Mouse (Mus musculus) thymus, adult 2 months (tissue): ENCODE measurements around the gene Armcx6. TPM values are rescaled to one million over a fixed set of nuclear protein-coding genes. Genes with fewer than 3 reads are reported as not detected.
A peak's percentile ranks its signal among the peaks of the same experiment; 100 is the strongest.
"Not testable (repeated sequence)": the region's sequence is repeated elsewhere in the genome, so short reads cannot be mapped to it uniquely, and the experiment has no call there.

Experiments
- DNase-seq: peaks from one replicate; pipeline ENCODE4 v3.0.0; 2021
- H3K27ac ChIP-seq: fragments of 200-500 bp; 2 replicates; pipeline ENCODE4 v1.5.1; 2012; ENCODE audit warnings: low read length, control low read depth; ENCODE audit not compliant: control insufficient read depth, insufficient read depth
- H3K27me3 ChIP-seq: fragments of 200-500 bp; 2 replicates; pipeline ENCODE4 v1.6.1; 2012; ENCODE audit warnings: mild to moderate bottlenecking, low read length, moderate library complexity, mixed read lengths; ENCODE audit not compliant: control insufficient read depth, insufficient read depth
- H3K36me3 ChIP-seq: fragments of 200-500 bp; 2 replicates; pipeline ENCODE4 v1.6.1; 2012; ENCODE audit warnings: mild to moderate bottlenecking, low read length, moderate library complexity; ENCODE audit not compliant: control insufficient read depth, insufficient read depth
- H3K4me1 ChIP-seq: fragments of 200-500 bp; replicated peaks from 2 replicates; pipeline ENCODE4 v1.6.1; 2012; ENCODE audit warnings: low read length; ENCODE audit not compliant: control insufficient read depth, insufficient read depth
- H3K4me3 ChIP-seq: fragments of 200-500 bp; 2 replicates; pipeline ENCODE4 v1.5.1; 2012; ENCODE audit warnings: mild to moderate bottlenecking, low read length, control low read depth, moderate library complexity; ENCODE audit not compliant: control insufficient read depth, insufficient read depth
- CTCF ChIP-seq: fragments of 200-500 bp; IDR thresholded peaks from 2 replicates; pipeline ENCODE4 v1.5.1; 2012; ENCODE audit warnings: mild to moderate bottlenecking, control low read depth, low read length, moderate library complexity, borderline replicate concordance; ENCODE audit not compliant: control insufficient read depth, poor library complexity, insufficient read depth; ENCODE audit errors: extremely low read depth
- POLR2A ChIP-seq: fragments of 200-500 bp; IDR thresholded peaks from 2 replicates; pipeline ENCODE4 v1.6.1; 2012; ENCODE audit warnings: mild to moderate bottlenecking, low read length, control low read depth, moderate library complexity; ENCODE audit not compliant: control insufficient read depth, poor library complexity, insufficient read depth; ENCODE audit errors: extremely low read depth
- WGBS: fragments of 180-500 bp; shearing (Covaris S2); methylation state at CpG from one replicate; pipeline ENCODE4 v1.1.7; 2018; 5-methylcytosine and 5-hydroxymethylcytosine counted together
- polyA plus RNA-seq: library from polyadenylated mRNA; depleted of rRNA; stranded (reverse); fragments of >200 nt; gene quantifications from 2 replicates; pipeline ENCODE4 v1.2.3, GENCODE M21; 2012

Armcx6 gene
- polyA plus RNA-seq, 1 experiment, result 4.0 TPM

- Histone ChIP-seq H3K27me3 (no peaks in the 10 kb centered on the region), H3K4me1 (peaks cover 11% of the 10 kb centered on the region), H3K27ac (no peak overlapping the region), H3K4me3 (no peak overlapping the region), H3K36me3 (no peaks in the 10 kb centered on the region)
- TF ChIP-seq CTCF (no peak), POLR2A (no peak)
- 50% methylated on average over 2 of the region's 2 CpGs for WGBS
- DNase-seq, result no peak
These were observed 693 bp upstream of the Armcx6 start for GRCm38 (mm10) chrX:134751910-134752309.

GRCm38 (mm10) chrX:134746459-134746858 lies 4.8 kb downstream of the Armcx6 start:
- Histone ChIP-seq H3K36me3 (no peaks in the 10 kb centered on the region), H3K4me1 (peaks cover 16% of the 10 kb centered on the region), H3K27ac (no peak overlapping the region), H3K27me3 (no peaks in the 10 kb centered on the region), H3K4me3 (no peak overlapping the region)
- WGBS, result 13% methylated on average over 5 of the region's 5 CpGs
- DNase-seq, result peak; percentile 38
- TF ChIP-seq POLR2A (no peak), CTCF (peak; percentile 22; the same call in 1 of the 2 replicates)

- DNase-seq, result no peak
- 24% methylated on average over 5 of the region's 5 CpGs for WGBS
- H3K4me3 ChIP-seq, result no peak overlapping the region
- H3K27ac ChIP-seq, result peak overlapping the region; percentile 34; the same call in 1 of the 2 replicates
- no peaks in the 10 kb centered on the region for H3K27me3 ChIP-seq
- TF ChIP-seq CTCF, result no peak
- no peak for TF ChIP-seq POLR2A
- H3K4me1 ChIP-seq, result peaks cover 4% of the 10 kb centered on the region
- H3K36me3 ChIP-seq, result no peaks in the 10 kb centered on the region
These were observed 9.4 kb downstream of the Armcx6 start for GRCm38 (mm10) chrX:134741862-134742261.

GRCm38 (mm10) chrX:134739160-134739559 lies 12.1 kb downstream of the Armcx6 start:
- 93% methylated on average over 4 of the region's 4 CpGs for WGBS
- Histone ChIP-seq H3K4me1 (no peaks in the 10 kb centered on the region), H3K4me3 (no peak overlapping the region), H3K27ac (no peak overlapping the region), H3K36me3 (no peaks in the 10 kb centered on the region), H3K27me3 (no peaks in the 10 kb centered on the region)
- no peak for DNase-seq
- TF ChIP-seq POLR2A (no peak), CTCF (no peak)

- Histone ChIP-seq H3K27me3 (no peaks in the 10 kb centered on the region), H3K27ac (no peak overlapping the region), H3K4me1 (peaks cover 7% of the 10 kb centered on the region; the same call in 1 of the 2 replicates), H3K36me3 (no peaks in the 10 kb centered on the region), H3K4me3 (no peak overlapping the region)
- WGBS, result 100% methylated on average over 1 of the region's 1 CpGs
- no peak for DNase-seq
- TF ChIP-seq CTCF, result no peak
- TF ChIP-seq POLR2A, result no peak
These were observed 13.4 kb downstream of the Armcx6 start for GRCm38 (mm10) chrX:134737796-134738195.

- TF ChIP-seq CTCF (no peak), POLR2A (no peak)
- 33% methylated on average over 4 of the region's 4 CpGs for WGBS
- DNase-seq, result peak; percentile 25
- Histone ChIP-seq H3K36me3 (no peaks in the 10 kb centered on the region), H3K4me1 (peaks cover 7% of the 10 kb centered on the region; the same call in 1 of the 2 replicates), H3K4me3 (no peak overlapping the region), H3K27me3 (no peaks in the 10 kb centered on the region), H3K27ac (no peak overlapping the region)
These were observed 21.4 kb downstream of the Armcx6 start for GRCm38 (mm10) chrX:134729778-134730177.

GRCm38 (mm10) chrX:134723762-134724161 lies 27.5 kb downstream of the Armcx6 start:
- 47% methylated on average over 2 of the region's 2 CpGs for WGBS
- H3K27me3 ChIP-seq, H3K4me3 ChIP-seq, H3K36me3 ChIP-seq, H3K27ac ChIP-seq, DNase-seq, H3K4me1 ChIP-seq: not testable (repeated sequence)
